Mouse (Mus musculus) bone marrow macrophage, adult 2 months (primary cell): ENCODE measurements around the gene Rassf1.

Source experiments
- CTCF ChIP-seq: IDR thresholded peaks from 2 replicates; pipeline ENCODE4 v1.5.1; 2012; ENCODE audit warnings: low read depth, mild to moderate bottlenecking, low read length, moderate library complexity
- POLR2A ChIP-seq: IDR thresholded peaks from 2 replicates; pipeline ENCODE4 v1.6.1; 2012; ENCODE audit warnings: mild to moderate bottlenecking, low read depth, low read length, borderline replicate concordance

DNA sequence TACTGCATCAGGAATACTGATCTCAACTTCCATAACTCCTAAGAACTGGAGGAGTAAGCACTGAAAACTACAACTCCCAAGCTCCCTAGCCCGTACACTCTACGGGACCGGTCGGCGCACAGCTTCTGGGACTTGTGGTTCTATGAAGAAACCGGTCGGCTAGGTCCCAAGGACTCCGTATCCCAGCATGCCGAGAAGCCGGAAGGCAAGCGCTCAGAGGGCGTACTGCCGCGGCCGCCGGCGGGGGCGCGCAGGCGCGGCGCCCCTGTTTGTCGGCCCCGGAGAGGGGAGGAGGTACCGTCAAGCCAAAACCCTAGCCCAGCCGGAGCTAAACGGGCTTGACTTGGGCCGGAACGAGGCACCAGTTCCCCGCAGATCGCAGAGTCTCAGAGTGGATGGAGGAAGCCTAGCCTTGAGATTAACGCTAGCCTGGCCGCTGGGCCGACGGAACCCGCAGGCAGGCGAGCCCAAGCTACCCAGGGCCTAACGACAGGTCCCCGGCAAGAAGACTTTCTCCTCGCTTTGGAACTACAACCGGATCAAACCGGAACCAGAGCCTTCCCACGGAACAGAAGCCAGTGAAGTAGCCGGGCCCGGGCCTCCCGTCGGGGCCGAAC lies 17.5 kb upstream of the Rassf1 start, which contains the start of gene Tmem115:
- no peak for TF ChIP-seq CTCF
- TF ChIP-seq POLR2A = no peak
